Mouse (Mus musculus) natural killer cell, adult 2 months (primary cell): ENCODE results near the gene Insr.
"Not testable (repeated sequence)": the region's sequence is repeated elsewhere in the genome, so short reads cannot be mapped to it uniquely, and the experiment has no call there.

ENCODE experiments used
- DNase-seq, 2 experiments: peaks; one replicate each; pipeline ENCODE4 v3.0.0; 2022; ENCODE audit warnings: low spot score in 2 of 2

The Insr gene

DNA sequence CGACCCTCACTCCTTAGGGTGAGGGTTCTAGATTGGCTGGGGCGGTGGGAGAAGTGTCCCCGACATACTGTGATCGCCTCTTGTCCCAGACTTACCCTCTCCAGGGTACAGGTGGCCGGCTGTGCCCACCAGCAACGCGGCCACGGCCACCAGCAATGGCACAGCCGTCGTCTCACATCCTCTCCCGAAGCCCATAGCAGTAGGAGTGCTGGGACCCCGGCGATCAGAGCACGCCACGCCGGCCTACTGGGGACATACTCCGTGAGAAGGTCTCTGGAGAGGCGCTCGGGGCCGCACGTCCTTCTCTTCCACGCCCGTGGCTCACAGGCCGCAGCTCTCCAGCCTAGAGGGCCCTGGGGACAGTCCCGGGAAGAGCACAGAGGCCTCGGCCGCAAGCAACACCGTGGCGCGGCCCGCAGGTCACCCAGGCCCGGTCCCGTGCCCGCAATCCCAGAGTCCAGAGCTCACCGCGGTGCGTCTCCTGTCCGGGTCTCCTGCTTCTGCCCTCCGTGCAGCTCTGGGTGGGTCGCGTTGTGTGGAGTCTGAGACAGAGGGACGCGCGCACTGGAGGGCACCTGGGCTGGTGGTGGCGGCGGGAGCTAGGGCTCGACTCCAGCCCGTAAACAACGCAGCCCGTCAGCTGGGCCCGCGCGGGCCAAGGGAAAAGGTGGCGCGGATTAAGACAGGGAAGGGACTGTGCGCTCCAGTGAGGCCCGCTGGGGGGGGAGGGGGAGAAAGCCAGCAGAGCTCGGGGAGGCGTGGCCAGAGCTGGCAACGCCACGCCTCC lies at the start of gene Insr:
Gene Insr, minus strand, starts transcription at position 684 of the 787 bp plus-strand sequence.
- DNase-seq, result peak; percentile 79 to 89

DNA sequence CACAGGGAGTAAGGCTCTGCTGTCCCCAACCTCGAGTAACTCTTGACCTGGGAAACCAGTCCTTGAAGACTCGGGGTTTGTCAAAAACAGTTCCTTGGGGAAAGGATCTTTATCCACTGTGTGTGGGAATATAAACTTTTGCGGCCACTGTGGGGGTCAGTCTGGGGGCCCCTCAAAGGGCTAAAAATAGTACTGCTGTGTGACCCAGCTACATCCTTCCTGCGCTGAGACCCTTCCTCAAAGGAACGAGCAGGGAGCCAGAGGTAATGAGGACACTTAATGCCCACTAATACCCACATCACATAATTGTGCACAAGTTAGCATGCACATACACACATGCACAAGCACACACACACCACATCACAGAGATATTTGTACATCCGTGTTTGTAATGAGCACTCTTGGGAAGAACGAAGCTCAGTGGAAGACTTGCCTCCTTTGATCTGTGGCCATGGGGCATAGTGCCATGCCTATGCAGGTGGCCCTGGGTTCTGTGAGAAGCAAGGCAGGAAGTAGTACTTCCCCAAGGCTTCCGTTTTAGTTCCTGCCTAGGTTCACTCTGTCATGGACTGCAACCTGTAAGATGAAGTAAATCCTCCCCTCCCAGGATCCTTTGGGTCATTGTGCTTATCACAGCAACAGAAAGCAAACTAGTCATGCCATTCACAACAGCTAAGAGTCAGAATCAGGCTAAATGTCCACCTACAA lies 48.3 kb upstream of the Insr start:
- no peak for DNase-seq

DNA sequence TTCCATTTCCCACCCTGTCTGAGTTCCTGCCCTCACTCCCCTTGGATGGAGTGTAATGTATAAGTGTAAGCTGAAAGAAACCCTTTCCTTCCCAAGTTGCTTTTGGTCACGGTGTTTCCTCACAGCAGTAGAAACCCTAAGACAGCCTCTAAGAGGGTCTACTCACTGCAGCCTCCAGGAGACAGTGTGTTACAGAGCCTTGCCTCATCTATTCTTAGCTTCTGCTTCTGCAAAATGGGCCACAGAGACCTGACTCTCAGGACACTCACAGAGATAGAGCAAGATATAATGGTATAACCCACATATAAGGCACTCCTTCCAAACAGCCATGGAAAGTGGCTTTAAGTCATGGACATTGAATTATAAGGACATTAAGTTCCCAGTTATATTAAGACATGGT lies 47.6 kb upstream of the Insr start:
- DNase-seq, result no peak

DNA sequence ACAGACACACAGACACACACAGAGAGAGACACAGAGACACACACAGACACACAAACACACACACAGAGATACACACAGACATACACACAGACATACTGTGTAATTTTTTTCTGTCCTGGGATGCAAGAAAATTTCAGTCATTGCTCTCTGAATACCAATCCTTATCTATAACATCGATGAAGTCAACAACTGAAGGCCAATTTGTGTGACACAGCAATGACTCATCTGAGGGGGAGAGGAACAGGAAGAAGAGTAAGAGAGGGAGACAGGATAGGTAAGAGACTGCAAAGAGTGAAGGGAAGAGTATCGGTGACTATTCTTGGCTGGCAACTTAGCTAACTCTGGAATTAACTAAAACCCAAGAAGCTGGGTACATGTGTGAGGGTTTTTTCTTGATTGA lies 44.8 kb upstream of the Insr start:
- DNase-seq, result no peak

DNA sequence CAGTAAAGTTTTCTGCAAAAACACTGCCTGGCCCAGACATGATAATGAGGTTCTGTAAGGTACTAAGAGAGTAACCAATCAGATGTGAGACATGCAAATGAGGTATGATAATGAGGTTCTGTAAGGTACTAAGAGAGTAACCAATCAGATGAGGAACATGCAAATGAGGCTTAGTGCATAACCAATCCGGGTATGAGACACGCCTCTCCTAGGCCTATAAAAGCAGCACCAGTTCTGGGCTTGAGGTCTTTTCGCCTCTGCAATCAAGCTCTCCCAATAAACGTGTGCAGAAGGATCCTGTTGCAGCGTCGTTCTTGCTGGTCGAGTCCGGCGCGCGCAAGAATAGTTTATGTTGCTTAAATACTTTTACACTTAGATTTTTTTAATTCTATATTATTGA lies 39.9 kb upstream of the Insr start:
- not testable (repeated sequence) for DNase-seq

DNA sequence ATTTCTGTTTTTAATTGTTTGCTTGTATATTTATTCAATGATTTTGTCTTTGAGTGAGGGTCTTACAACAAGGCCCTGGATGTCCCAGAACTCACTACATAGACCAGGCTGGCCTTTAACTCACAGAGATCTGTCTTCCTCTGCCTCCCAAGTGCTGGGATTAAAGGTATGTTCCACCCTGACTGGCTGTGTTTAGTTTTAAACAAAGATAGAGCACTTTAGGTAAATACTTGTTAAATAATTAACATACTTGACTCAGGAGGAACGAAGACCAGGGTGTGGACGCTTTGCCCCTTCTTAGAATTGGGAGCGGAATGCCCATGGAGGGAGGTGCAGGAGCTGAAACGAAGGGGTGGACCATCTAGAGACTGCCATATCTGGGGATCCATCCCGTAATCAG lies 37.2 kb upstream of the Insr start:
- DNase-seq, result no peak

DNA sequence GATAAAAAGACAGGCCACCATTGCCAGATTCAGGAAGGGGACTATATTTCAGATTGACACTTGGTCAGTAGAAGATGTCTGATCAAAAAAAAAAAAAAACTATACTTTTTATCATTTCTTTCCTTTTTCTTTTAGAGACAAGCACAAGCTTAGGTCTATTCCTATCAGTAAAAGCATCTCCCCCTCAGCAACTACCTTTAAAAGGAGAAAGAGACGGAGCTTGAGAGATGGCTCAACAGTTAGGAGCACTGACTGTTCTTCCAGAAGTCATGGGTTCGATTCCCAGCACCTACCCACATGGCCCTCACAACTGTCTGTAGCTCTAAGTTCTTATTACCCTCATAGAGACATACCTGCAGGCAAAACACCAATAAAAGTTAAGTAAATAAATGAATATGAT lies 34.9 kb upstream of the Insr start:
- DNase-seq, result no peak

DNA sequence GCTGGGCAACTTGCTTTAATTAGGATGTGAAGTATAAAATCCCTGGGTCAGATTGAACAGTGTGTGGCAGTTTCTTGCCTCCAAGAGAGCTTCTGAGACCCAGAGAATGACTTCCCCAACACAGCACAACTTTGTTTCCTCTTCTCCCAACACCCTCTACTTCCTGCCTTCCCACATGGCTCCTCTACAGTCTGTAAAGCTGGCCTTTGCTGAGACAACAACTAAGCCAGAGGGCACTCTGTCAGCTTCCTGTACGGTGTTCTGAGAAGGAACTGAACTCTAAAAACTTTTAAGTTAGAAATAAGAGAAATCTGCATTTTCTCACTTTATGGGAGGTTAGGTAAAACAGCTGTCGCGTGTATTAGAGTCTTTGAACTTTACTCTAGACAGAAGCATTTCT lies 34.4 kb upstream of the Insr start:
- DNase-seq, result no peak

DNA sequence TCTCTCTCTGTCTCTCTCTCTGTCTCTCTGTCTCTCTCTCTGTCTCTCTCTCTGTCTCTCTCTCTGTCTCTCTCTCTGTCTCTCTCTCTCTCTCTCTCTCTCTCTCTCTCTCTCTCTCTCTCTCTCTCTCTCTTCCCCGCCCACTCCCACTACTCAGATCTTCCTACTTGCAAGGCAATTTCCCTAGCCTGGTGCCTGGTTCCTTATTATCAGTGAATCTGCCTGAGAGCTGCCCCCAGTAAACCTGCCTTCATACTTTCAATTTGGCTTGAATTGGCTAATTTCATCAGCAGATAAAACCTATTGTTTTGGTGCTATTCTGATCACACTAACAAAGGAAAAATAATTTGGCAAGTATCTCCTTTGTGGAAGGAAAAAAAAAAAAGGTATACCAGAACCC lies 34.0 kb upstream of the Insr start:
- not testable (repeated sequence) for DNase-seq

DNA sequence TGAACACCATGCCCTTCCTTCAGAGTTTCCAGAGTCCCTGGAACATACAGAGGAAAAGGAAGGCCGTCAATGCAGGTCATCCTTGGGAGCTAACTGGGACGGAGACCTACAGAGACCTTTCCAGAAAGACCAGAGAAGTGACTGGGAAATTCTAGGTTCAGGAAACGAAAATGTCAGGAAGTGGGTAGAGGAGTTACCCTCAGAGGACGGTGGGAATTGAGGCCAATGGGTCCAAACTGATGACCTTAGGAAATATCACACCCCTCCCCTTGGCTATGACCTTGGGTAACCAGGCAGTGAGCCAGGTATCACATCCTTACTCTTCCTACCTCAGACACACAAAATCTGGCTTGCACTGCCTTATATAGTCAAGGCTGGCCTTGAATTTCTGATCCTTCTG lies 32.1 kb upstream of the Insr start:
- DNase-seq, result no peak

DNA sequence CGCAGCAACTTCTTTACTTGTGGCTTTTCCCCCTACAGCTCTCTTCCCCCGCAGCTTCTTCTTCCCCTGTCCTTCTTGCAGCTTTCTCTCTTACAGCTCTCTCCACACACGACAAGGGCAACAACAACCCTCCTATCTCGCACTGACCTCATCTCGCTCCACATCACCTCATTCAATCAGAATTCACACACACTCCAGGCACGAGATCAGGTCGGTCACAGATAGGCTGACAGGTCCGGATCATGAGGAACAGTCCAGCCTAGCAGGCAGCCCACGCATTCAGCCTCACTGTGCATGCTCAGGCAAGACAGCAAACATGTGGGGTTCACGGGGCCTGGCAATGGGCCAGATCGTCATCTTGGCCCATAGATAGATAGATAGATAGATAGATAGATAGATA lies 30.2 kb upstream of the Insr start:
- no peak for DNase-seq

DNA sequence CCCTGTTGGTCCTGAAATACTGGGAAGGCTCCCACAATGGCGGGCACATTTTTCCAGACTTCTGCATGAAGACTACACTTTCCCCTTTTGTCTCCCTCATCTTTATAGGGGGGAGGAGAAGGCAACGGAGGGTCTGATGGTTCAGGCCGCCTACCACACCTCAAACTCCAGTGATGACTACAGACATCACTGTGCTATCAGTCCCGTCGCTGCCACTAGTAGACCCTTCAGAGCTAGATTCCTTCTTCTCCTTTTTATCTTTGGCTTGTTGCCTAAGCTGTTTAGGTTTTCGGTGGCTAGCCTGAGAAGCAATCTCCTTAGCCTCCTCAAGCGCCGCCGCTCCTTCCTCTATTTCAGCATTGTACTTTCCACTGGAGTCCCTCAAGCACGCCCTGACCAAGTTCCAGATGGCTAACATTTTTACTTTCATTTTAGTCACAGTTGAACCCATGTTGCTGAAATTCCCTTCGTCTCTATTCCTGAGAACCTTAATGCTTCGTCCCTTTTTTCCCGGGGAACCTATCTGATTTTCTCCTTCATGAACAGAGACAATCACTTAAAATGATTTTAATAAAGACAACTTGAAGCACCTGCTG lies 28.9 kb upstream of the Insr start:
- DNase-seq, result not testable (repeated sequence)

DNA sequence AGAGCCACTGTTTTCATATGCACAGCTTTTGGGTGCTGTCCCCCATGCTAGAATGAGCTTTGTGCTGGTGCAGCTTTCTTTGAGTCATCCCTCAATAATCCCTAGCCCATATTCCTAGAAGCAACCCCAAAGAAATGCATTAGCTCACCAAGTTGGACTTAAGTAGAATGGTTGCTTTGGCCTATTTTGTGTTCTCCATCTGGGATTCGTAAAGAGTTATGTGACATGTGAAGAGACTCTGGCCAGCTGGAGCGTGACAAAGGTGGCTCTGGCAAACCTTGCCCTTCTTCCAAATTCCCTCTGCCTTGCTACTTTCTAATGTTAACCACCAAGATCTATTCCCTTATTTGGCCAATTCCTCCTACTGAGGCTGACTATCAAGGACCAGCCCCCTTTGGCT lies 22.7 kb upstream of the Insr start:
- no peak for DNase-seq

DNA sequence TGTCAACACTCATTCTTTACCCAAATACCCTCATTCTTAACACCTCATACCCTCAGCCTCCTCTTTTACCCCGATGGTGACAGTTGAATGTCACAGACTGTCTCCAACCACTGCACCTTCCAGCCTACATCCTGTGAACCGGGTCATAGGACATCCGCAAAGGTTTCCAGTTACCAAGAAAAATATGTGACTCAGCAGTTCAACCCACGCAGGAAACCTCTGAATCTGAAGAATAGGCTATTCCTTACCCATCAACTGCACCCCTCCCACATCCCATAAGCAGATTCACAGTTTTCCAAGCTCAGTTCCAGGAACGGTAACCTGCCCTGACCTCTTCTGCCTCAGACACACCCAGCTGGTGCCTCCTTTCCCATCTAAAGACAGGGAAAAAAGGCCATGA lies 19.9 kb upstream of the Insr start:
- no peak for DNase-seq

DNA sequence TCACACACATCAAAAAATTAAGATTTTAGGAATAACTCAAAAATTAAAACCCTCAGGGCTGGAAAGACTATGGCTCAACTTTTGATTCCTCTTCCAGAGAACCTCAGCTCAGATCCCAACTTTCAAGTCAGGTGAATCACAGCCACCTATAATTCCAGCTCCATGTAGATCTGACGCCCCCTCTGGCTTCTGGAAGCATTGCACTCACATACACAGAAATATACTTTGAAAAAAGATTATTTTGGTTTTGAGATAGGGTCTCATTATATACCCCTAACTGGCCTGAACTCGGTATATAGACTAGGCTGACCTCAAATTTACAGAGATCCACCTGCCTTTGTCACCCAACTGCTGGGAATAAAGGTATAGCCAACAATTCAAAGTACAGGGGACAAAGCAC lies 6.4 kb upstream of the Insr start:
- DNase-seq, result no peak

DNA sequence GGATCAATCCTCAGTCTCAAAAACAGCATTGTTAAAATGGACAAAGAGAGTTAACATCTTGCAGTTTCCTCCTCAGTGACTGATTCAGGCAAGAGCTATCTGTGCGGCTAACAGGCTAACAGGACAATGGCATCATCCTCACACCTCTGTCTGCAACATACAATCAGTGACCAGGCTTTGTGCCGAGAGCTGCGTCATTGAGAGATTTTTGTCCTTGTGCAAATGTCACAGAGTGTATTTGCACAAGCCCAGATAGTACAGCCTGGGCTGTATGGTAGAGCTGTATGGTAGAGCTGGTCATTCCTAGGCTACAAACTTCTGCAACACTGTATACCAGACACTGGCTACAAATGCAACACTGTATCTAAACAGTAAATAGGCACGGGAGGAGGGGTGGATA lies 5.2 kb upstream of the Insr start:
- DNase-seq, result no peak

DNA sequence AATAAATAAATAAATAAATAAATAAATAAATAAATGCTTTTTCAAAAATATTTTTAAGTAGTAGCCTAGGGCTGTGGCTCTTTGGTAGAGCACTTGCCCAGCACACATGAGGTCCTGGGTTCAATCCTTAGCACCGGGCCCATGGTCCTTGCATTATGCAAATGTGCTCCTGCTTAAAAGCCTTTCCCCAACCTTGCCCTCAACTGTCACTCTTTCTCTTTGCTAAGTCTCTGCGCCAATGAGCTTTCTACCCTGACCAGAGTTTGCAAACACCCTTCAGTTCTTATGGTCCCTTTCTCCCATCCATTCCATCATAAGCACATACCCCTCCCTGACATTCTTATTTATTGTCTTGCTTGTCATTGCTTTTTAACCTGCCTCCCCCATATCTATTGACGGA lies 1.9 kb upstream of the Insr start:
- DNase-seq, result no peak

DNA sequence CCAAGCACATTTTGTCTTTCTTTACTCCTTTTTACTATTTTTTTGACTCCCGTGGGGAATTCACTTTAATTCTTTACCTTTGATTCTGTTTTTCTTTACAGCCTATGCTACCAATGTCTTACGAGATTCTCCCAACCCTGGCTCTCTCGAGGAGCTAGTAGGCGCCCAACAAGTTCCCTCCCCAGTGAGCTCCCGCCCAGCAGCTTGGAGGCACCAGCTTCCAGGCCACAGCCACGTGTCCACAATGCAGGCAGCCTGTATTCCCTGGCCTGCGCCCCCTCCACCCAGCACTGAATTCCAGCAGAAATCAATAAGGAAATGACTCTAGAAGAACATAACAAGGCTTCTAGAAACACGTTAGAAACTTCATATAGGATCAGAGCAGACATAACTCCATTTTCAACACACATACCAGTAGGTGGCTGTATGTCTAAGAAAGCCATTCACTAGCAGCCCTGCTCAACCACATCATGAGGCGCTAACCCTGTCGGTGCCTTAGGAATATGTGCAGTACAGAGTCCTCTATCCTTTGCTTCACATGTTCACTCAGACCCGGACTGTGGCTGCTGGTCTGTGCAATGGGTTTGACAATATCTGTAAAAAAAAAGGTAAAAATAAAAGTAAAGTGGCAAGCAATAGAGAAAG lies 971 bp upstream of the Insr start:
- no peak for DNase-seq

DNA sequence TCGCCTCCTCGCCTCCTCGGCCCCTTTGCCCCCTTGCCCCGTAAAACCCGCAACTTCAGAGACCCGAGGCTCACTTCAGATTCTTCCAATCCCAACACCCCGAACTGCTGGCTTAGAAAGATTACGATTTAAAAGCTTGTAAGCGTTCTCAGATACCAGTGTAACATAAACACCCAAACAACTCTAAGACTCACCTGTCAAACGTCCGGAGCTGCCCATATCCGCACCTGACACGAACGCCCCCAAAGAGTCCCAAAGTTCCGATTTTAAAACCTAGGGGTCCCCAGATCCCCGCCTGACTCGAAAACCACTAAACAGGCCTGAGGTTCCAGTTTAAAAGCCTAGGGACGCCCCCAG lies 282 bp upstream of the Insr start:
- DNase-seq, result no peak

DNA sequence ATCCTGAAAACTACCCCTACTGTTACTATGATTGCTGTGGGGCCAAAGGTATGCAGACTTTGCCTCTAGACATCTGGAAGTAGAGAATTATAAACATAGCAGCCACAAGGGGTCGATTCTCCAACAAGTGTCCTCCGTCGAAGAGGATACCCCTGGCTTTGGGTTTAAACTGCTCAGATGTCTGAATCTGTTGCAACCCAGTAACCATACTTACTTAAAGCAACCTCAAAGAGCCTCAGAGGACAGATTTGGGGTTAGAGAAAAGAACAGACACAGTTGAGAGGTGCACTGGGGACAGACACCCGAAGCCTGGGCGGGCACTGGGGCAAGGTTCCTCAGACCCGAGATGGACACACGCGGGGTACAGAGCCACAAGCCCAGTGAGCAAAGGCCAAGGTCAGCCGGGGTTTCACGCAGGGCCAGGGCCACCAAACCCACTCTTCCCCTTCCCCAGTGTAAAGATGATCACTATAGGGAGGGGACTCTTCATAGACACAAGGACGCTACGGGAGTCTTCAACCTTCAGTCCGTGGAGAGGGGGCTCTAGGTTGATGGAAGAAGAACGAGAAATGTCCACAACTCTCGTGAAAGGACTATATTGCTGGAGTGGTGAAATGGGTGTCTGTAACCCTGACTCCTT lies 1.1 kb downstream of the Insr start:
- no peak for DNase-seq

DNA sequence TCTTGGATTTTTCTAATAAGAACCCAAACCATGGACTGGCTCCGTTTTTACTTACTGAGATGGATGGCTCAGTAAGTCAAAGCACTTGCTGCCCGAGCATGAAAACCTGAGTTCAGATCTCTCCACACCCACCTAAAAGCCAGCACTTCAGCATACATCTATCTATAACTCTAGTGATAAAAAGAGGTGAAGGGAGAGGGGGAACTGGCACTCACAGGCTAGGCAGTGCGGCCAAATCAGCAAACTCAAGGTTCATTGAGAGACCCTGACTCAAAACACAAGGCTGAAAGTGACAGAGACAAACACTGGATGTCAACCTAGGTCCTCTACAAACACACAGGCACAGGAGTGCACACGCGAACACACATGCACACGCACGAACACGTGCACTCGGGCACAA lies 2.2 kb downstream of the Insr start:
- no peak for DNase-seq

DNA sequence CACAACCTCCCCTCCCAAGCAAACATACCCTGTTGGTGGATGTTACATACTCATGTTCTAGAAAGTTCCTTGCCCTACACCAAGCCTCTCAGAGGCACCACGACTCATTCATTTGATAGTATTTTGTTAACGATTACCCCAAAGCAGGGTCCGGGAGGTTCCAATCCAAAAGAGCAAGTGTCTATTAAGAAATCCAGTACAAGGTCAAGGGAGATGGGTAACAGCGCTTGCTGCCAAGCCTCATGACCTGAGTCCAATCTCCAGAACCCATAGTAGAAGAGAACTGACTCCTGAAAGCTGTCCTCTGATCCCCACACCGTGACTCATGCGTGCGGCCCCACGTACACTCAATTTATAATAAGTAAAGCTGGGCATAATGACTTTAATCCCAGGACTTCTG lies 3.4 kb downstream of the Insr start:
- DNase-seq, result no peak
